Mouse (Mus musculus) stomach, embryonic 16.5 days (tissue): Measurements from ENCODE around the gene Fam185a. TPM values are rescaled to one million over a fixed set of nuclear protein-coding genes. Genes with fewer than 3 reads are reported as not detected.

Source experiments
- ATAC-seq: fragments of 200-750 bp; cut with Nextera tagmentation; 2 replicates; pipeline ENCODE4 v1.8.0; 2017; ENCODE audit warnings: moderate number of reproducible peaks, moderate TSS enrichment; ENCODE audit not compliant: insufficient read depth, low FRiP score
- H3K27ac ChIP-seq: fragments of 300-500 bp; sonication (generic); 2 replicates; pipeline ENCODE4 v1.5.1; 2014; ENCODE audit warnings: low read length
- H3K27me3 ChIP-seq: fragments of 300-500 bp; sonication (generic); 2 replicates; pipeline ENCODE4 v1.6.1; 2014; ENCODE audit warnings: low read length, control low read depth, mixed read lengths; ENCODE audit not compliant: control insufficient read depth, insufficient read depth
- H3K36me3 ChIP-seq: fragments of 300-500 bp; sonication (generic); 2 replicates; pipeline ENCODE4 v1.6.1; 2014; ENCODE audit warnings: low read length; ENCODE audit not compliant: control insufficient read depth, insufficient read depth
- H3K4me1 ChIP-seq: fragments of 300-500 bp; sonication (generic); 2 replicates; pipeline ENCODE4 v1.6.1; 2014; ENCODE audit warnings: low read length, control low read depth, mixed read lengths; ENCODE audit not compliant: control insufficient read depth, insufficient read depth
- H3K4me2 ChIP-seq: fragments of 300-500 bp; sonication (generic); 2 replicates; pipeline ENCODE4 v1.6.1; 2014; ENCODE audit warnings: low read depth, low read length, mixed read lengths
- H3K4me3 ChIP-seq: fragments of 300-500 bp; sonication (generic); replicated peaks from 2 replicates; pipeline ENCODE4 v1.5.1; 2014; ENCODE audit warnings: mild to moderate bottlenecking, low read length
- H3K9ac ChIP-seq: fragments of 300-500 bp; sonication (generic); 2 replicates; pipeline ENCODE4 v1.6.1; 2014; ENCODE audit warnings: low read length
- H3K9me3 ChIP-seq: fragments of 300-500 bp; sonication (generic); replicated peaks from 2 replicates; pipeline ENCODE4 v1.6.1; 2016; ENCODE audit warnings: low read length, control low read depth; ENCODE audit not compliant: control insufficient read depth
- WGBS: fragments of 180-500 bp; shearing (Covaris S2); extraction: QIAGEN DNeasy Blood & Tissue Kit; methylation state at CpG from one replicate; pipeline ENCODE4 v1.1.7; 2014; 5-methylcytosine and 5-hydroxymethylcytosine counted together
- polyA plus RNA-seq: library from polyadenylated mRNA; unstranded; fragments of >200 nt; fragmentation: Nextera tagmentation; extraction: Ambion mirVana; gene quantifications from 2 replicates; pipeline ENCODE4 v1.2.1, GENCODE M21; 2015

Gene Fam185a
- polyA plus RNA-seq, 1 experiment from 2014 or later = 6.8 TPM

- Histone ChIP-seq H3K4me1 (peaks cover 19% of the 10 kb centered on the region), H3K4me3 (no peak overlapping the region), H3K9me3 (no peaks in the 10 kb centered on the region), H3K27ac (no peak overlapping the region), H3K4me2 (no peak overlapping the region), H3K36me3 (no peaks in the 10 kb centered on the region), H3K27me3 (no peaks in the 10 kb centered on the region), H3K9ac (no peak overlapping the region)
- 50% methylated on average over 4 of the region's 4 CpGs for WGBS
- ATAC-seq = no peak
These were observed 38.3 kb upstream of the Fam185a start for GRCm38 (mm10) chr5:21386432-21386831.

GRCm38 (mm10) chr5:21387340-21387739, 37.4 kb upstream of the Fam185a start:
- H3K4me3 ChIP-seq = no peak overlapping the region
- no peaks in the 10 kb centered on the region for H3K36me3 ChIP-seq
- H3K27ac ChIP-seq = no peak overlapping the region
- H3K9me3 ChIP-seq = no peaks in the 10 kb centered on the region
- no peaks in the 10 kb centered on the region for H3K27me3 ChIP-seq
- no peak overlapping the region for H3K4me2 ChIP-seq
- no peak for ATAC-seq
- no peak overlapping the region for H3K9ac ChIP-seq
- peaks cover 18% of the 10 kb centered on the region for H3K4me1 ChIP-seq

- no peak overlapping the region for H3K4me2 ChIP-seq
- no peak for ATAC-seq
- no peak overlapping the region for H3K4me3 ChIP-seq
- peaks cover 5% of the 10 kb centered on the region for H3K4me1 ChIP-seq
- no peaks in the 10 kb centered on the region for H3K9me3 ChIP-seq
- no peaks in the 10 kb centered on the region for H3K36me3 ChIP-seq
- no peaks in the 10 kb centered on the region for H3K27me3 ChIP-seq
- H3K27ac ChIP-seq = no peak overlapping the region
- 82% methylated on average over 4 of the region's 4 CpGs for WGBS
- H3K9ac ChIP-seq = no peak overlapping the region
These were observed 35.9 kb upstream of the Fam185a start for GRCm38 (mm10) chr5:21388855-21389254.

- Histone ChIP-seq H3K27me3 (no peaks in the 10 kb centered on the region), H3K36me3 (no peaks in the 10 kb centered on the region), H3K9ac (no peak overlapping the region), H3K9me3 (no peaks in the 10 kb centered on the region), H3K27ac (peak overlapping the region; percentile 48; the same call in 1 of the 2 replicates), H3K4me3 (no peak overlapping the region), H3K4me2 (no peak overlapping the region), H3K4me1 (no peaks in the 10 kb centered on the region; the same call in 1 of the 2 replicates)
- peak; percentile 66 for ATAC-seq
- 19% methylated on average over 12 of the region's 13 CpGs for WGBS
These were observed 33.0 kb upstream of the Fam185a start for GRCm38 (mm10) chr5:21391616-21392384.

GRCm38 (mm10) chr5:21394562-21394961, 30.2 kb upstream of the Fam185a start:
- no peaks in the 10 kb centered on the region; the same call in 1 of the 2 replicates for H3K4me1 ChIP-seq
- H3K36me3 ChIP-seq = no peaks in the 10 kb centered on the region
- H3K4me3 ChIP-seq = no peak overlapping the region
- no peaks in the 10 kb centered on the region for H3K27me3 ChIP-seq
- 72% methylated on average over 2 of the region's 2 CpGs for WGBS
- H3K9me3 ChIP-seq = no peaks in the 10 kb centered on the region
- ATAC-seq = no peak
- no peak overlapping the region for H3K9ac ChIP-seq
- no peak overlapping the region for H3K27ac ChIP-seq
- H3K4me2 ChIP-seq = no peak overlapping the region

GRCm38 (mm10) chr5:21395205-21395840, 29.4 kb upstream of the Fam185a start:
- H3K4me3 ChIP-seq = no peak overlapping the region
- H3K4me2 ChIP-seq = no peak overlapping the region
- H3K9ac ChIP-seq = no peak overlapping the region
- WGBS = 29% methylated on average over 7 of the region's 7 CpGs
- H3K4me1 ChIP-seq = no peaks in the 10 kb centered on the region; the same call in 1 of the 2 replicates
- no peak for ATAC-seq
- no peaks in the 10 kb centered on the region for H3K36me3 ChIP-seq
- H3K27me3 ChIP-seq = no peaks in the 10 kb centered on the region
- H3K27ac ChIP-seq = no peak overlapping the region
- no peaks in the 10 kb centered on the region for H3K9me3 ChIP-seq

GRCm38 (mm10) chr5:21411261-21411666, 13.5 kb upstream of the Fam185a start:
- no peaks in the 10 kb centered on the region for H3K36me3 ChIP-seq
- H3K9ac ChIP-seq = no peak overlapping the region
- no peak for ATAC-seq
- no peak overlapping the region for H3K27ac ChIP-seq
- no peak overlapping the region for H3K4me2 ChIP-seq
- no peaks in the 10 kb centered on the region for H3K4me1 ChIP-seq
- 83% methylated on average over 5 of the region's 5 CpGs for WGBS
- no peaks in the 10 kb centered on the region for H3K9me3 ChIP-seq
- no peak overlapping the region for H3K4me3 ChIP-seq
- H3K27me3 ChIP-seq = no peaks in the 10 kb centered on the region

- Histone ChIP-seq H3K27me3 (no peaks in the 10 kb centered on the region), H3K9me3 (no peaks in the 10 kb centered on the region), H3K4me1 (no peaks in the 10 kb centered on the region), H3K4me2 (no peak overlapping the region), H3K4me3 (no peak overlapping the region), H3K9ac (no peak overlapping the region), H3K27ac (no peak overlapping the region), H3K36me3 (no peaks in the 10 kb centered on the region)
- WGBS = 61% methylated on average over 5 of the region's 5 CpGs
- ATAC-seq = no peak
These were observed 12.7 kb upstream of the Fam185a start for GRCm38 (mm10) chr5:21412056-21412455.

GRCm38 (mm10) chr5:21413322-21413721, 11.4 kb upstream of the Fam185a start:
- H3K9me3 ChIP-seq = no peaks in the 10 kb centered on the region
- WGBS = 82% methylated on average over 3 of the region's 3 CpGs
- H3K4me2 ChIP-seq = no peak overlapping the region
- H3K27ac ChIP-seq = no peak overlapping the region
- no peak overlapping the region for H3K9ac ChIP-seq
- H3K4me3 ChIP-seq = no peak overlapping the region
- no peaks in the 10 kb centered on the region for H3K36me3 ChIP-seq
- H3K27me3 ChIP-seq = no peaks in the 10 kb centered on the region
- no peaks in the 10 kb centered on the region for H3K4me1 ChIP-seq
- ATAC-seq = no peak
